Mouse (Mus musculus): ENCODE data around the gene Mpdu1. TPM values are rescaled to one million over a fixed set of nuclear protein-coding genes. Genes with fewer than 3 reads are reported as not detected.
"Not testable (repeated sequence)": the region's sequence is repeated elsewhere in the genome, so short reads cannot be mapped to it uniquely, and the experiment has no call there.

Mpdu1 gene
- polyA plus RNA-seq, 1 experiment from 2014 or later, result 26.8 TPM

- no peak overlapping the region for H3K4me2 ChIP-seq (ENCODE audit: low read depth)
- WGBS, result 94% methylated on average over 5 of the region's 5 CpGs
- no peaks in the 10 kb centered on the region for H3K27me3 ChIP-seq (ENCODE audit: control insufficient read depth, insufficient read depth, low read length)
- H3K4me1 ChIP-seq (ENCODE audit: control insufficient read depth, insufficient read depth, low read length), result no peaks in the 10 kb centered on the region
- no peak overlapping the region for H3K4me3 ChIP-seq (ENCODE audit: low read depth, low read length)
- DNase-seq (ENCODE audit: low spot score), result no peak
- no peaks in the 10 kb centered on the region for H3K9me3 ChIP-seq (ENCODE audit: control insufficient read depth, low read length)
- peaks cover 43% of the 10 kb centered on the region for H3K36me3 ChIP-seq (ENCODE audit: control insufficient read depth, insufficient read depth, low read length)
- no peak for ATAC-seq (ENCODE audit: insufficient read depth, low FRiP score, low TSS enrichment)
- H3K27ac ChIP-seq (ENCODE audit: low read depth, low read length), result no peak overlapping the region
- H3K9ac ChIP-seq (ENCODE audit: low read length), result no peak overlapping the region
These were observed 16.6 kb downstream of the Mpdu1 start for GRCm38 (mm10) chr11:69645860-69646259.

DNA sequence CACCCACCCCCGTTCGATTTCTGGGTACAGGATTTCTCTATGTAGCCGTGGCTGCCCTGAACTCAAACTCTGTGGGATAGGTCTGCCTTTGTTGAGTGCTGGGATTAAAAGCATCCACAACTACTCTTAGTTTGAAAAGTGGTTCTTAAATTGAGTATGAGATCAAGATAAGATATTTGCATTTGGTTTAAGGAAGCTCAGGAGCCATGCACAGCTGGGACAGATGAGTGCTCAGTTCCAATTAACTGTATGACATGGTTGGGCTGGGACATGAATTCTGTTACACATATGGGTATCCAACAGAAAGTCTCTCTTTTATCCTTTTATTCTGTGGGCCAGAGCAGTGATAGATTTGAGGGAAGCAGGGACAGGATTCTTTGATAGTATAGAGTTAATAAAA, 27.0 kb downstream of the Mpdu1 start:
- Histone ChIP-seq H3K9ac (ENCODE audit: low read length) (no peak overlapping the region), H3K27me3 (ENCODE audit: control insufficient read depth, insufficient read depth, low read length) (no peaks in the 10 kb centered on the region), H3K27ac (ENCODE audit: low read depth, low read length) (no peak overlapping the region), H3K4me1 (ENCODE audit: control insufficient read depth, insufficient read depth, low read length) (peaks cover 17% of the 10 kb centered on the region), H3K4me2 (ENCODE audit: low read depth) (no peak overlapping the region), H3K4me3 (ENCODE audit: low read depth, low read length) (no peak overlapping the region), H3K36me3 (ENCODE audit: control insufficient read depth, insufficient read depth, low read length) (no peaks in the 10 kb centered on the region; the same call in 1 of the 2 replicates), H3K9me3 (ENCODE audit: control insufficient read depth, low read length) (no peaks in the 10 kb centered on the region)
- WGBS, result 95% methylated on average over 3 of the region's 3 CpGs
- ATAC-seq (ENCODE audit: insufficient read depth, low FRiP score, low TSS enrichment) (no peak), DNase-seq (ENCODE audit: low spot score) (no peak)

DNA sequence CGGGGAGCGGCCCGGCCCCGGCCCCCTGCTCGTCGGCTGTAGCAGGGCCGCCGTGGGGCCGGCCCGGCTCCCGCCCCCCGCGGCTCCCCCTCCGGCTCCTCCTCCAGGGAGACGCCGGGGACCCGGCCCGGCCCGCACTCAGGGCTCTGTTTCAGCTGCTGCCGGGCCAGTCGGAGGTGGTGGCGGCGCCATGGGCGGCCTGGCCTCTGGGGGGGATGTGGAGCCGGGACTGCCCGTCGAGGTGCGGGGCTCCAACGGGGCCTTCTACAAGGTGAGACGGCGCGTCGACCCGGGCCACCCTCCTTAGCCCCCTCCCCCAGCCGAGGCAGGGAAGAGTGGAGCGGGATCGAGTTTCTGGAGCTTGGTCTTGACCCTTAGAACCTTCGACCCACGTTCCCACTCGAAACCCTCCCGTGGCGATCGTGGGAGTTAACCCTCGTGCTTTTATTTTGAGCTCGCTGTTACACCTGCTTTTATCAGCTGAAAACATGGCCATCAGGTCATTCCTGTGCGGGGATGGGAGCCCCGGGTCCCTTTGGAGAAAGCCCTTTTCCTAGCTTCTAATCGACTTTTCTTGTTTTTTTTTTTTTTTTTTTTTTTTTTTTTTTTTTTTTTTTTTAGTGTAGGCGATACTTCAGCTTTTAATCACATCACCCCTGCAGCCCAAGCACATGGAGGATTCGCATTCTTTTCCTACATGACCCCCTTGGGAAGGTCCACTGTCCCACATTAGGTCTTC, 29.1 kb downstream of the Mpdu1 start:
- Histone ChIP-seq H3K9me3 (ENCODE audit: control insufficient read depth, low read length) (no peaks in the 10 kb centered on the region), H3K27me3 (ENCODE audit: control insufficient read depth, insufficient read depth, low read length) (no peaks in the 10 kb centered on the region), H3K4me2 (ENCODE audit: low read depth) (peak overlapping the region; percentile 74), H3K4me1 (ENCODE audit: control insufficient read depth, insufficient read depth, low read length) (peaks cover 17% of the 10 kb centered on the region), H3K4me3 (ENCODE audit: low read depth, low read length) (peak overlapping the region; percentile 99), H3K9ac (ENCODE audit: low read length) (peak overlapping the region; percentile 96), H3K36me3 (ENCODE audit: control insufficient read depth, insufficient read depth, low read length) (no peaks in the 10 kb centered on the region; the same call in 1 of the 2 replicates), H3K27ac (ENCODE audit: low read depth, low read length) (peak overlapping the region; percentile 96)
- WGBS, result under 1% methylated on average over 44 of the region's 50 CpGs
- DNase-seq (ENCODE audit: low spot score), result no peak
- ATAC-seq (ENCODE audit: insufficient read depth, low FRiP score, low TSS enrichment), result peak; percentile 56

DNA sequence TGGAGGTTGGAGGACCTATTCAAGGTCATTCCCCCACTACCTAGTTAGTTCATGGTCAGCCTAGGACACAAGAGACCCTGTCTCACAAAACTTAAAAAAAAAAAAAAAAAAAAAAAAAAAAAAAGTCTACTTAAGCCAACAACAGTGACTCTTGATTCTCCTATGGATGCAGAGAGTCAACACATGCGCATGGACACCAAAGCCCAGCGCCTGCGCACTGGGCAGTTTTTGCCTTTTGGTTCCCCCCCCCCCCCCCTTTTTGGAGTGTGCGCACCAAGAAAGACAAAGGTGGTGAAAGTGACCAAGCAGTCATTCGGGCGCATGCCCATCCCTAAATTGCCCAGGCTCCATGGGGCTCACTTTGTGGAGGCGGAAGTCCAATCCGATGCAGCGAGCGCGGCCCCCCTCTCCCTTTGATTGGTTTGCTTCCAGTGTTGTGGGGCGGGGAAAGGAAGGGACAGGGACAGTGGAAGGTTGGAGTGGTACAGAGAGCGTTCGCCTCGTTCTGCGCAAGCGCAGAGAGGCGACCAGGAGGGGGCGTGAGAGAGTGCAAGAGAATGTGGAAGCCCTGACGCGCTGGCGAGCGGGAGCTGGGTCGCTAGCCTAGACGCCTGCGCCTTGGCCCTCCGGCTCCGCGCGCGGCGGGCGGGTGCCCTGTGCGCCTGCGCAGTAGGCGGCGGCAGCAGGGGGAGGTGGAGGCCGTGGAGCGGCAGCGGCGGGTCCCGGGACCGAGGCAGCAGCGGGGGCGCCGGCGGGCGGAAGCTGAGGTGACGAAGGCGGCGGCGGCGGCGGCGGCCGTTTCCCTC, 30.0 kb downstream of the Mpdu1 start, which contains the start of gene Fxr2:
Gene Fxr2 (plus strand): TSS at position 707 of the 806 bp plus-strand sequence.
- DNase-seq (ENCODE audit: low spot score), result peak; percentile 100

GRCm38 (mm10) chr11:69629802-69630201, 32.6 kb downstream of the Mpdu1 start:
- H3K27ac ChIP-seq (ENCODE audit: low read depth, low read length), result no peak overlapping the region

More for the DNA sequence above, 30.0 kb downstream of the Mpdu1 start, which contains the start of gene Fxr2:
- ATAC-seq (ENCODE audit: insufficient read depth, low FRiP score, low TSS enrichment), result peak; percentile 99
- WGBS, result 0% methylated on average over 35 of the region's 56 CpGs
- no peaks in the 10 kb centered on the region for H3K9me3 ChIP-seq (ENCODE audit: control insufficient read depth, low read length)
- H3K27me3 ChIP-seq (ENCODE audit: control insufficient read depth, insufficient read depth, low read length), result no peaks in the 10 kb centered on the region
- H3K4me1 ChIP-seq (ENCODE audit: control insufficient read depth, insufficient read depth, low read length), result peaks cover 17% of the 10 kb centered on the region
- peak within 1 kb of the TSS; percentile 96 for H3K9ac ChIP-seq (ENCODE audit: low read length)
- H3K27ac ChIP-seq (ENCODE audit: low read depth, low read length), result peak within 1 kb of the TSS; percentile 96
- H3K4me3 ChIP-seq (ENCODE audit: low read depth, low read length), result peak within 1 kb of the TSS; percentile 99
- no peaks in the 10 kb centered on the region; the same call in 1 of the 2 replicates for H3K36me3 ChIP-seq (ENCODE audit: control insufficient read depth, insufficient read depth, low read length)
- peak within 1 kb of the TSS; percentile 74 for H3K4me2 ChIP-seq (ENCODE audit: low read depth)

DNA sequence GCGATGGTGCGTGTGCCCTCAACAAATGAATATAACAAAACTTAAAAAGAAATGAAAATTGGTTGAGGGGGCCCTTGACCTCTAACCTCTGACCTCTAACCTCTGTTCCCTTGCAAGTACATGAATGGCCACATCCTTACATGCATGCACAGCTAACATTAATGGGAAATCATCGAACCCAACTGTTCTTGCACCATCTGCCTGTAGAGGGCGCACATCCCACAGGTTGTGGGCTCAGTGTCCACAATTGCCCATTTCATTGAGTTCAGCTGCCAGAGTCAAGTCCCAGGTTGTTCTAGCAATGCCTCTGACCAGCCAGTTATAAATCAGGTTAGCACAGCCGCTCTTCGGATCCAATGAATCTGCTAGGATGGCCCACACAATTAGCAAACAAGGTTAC, 34.2 kb downstream of the Mpdu1 start:
- DNase-seq (ENCODE audit: low spot score) (peak; percentile 81), ATAC-seq (ENCODE audit: insufficient read depth, low FRiP score, low TSS enrichment) (no peak)
- no peak overlapping the region for H3K9ac ChIP-seq (ENCODE audit: low read length)
- no peak overlapping the region for H3K4me2 ChIP-seq (ENCODE audit: low read depth)
- no peak overlapping the region for H3K27ac ChIP-seq (ENCODE audit: low read depth, low read length)
- no peaks in the 10 kb centered on the region for H3K27me3 ChIP-seq (ENCODE audit: control insufficient read depth, insufficient read depth, low read length)
- no peaks in the 10 kb centered on the region for H3K36me3 ChIP-seq (ENCODE audit: control insufficient read depth, insufficient read depth, low read length)
- no peak overlapping the region for H3K4me3 ChIP-seq (ENCODE audit: low read depth, low read length)
- 37% methylated on average over 6 of the region's 6 CpGs for WGBS
- H3K9me3 ChIP-seq (ENCODE audit: control insufficient read depth, low read length), result no peaks in the 10 kb centered on the region
- no peaks in the 10 kb centered on the region for H3K4me1 ChIP-seq (ENCODE audit: control insufficient read depth, insufficient read depth, low read length)

More at GRCm38 (mm10) chr11:69629802-69630201, 32.6 kb downstream of the Mpdu1 start:
- Histone ChIP-seq H3K4me2 (ENCODE audit: low read depth) (no peak overlapping the region), H3K27me3 (ENCODE audit: control insufficient read depth, insufficient read depth, low read length) (no peaks in the 10 kb centered on the region), H3K4me1 (ENCODE audit: control insufficient read depth, insufficient read depth, low read length) (peaks cover 9% of the 10 kb centered on the region), H3K9me3 (ENCODE audit: control insufficient read depth, low read length) (no peaks in the 10 kb centered on the region), H3K4me3 (ENCODE audit: low read depth, low read length) (no peak overlapping the region), H3K36me3 (ENCODE audit: control insufficient read depth, insufficient read depth, low read length) (no peaks in the 10 kb centered on the region), H3K9ac (ENCODE audit: low read length) (no peak overlapping the region)
- 64% methylated on average over 1 of the region's 1 CpGs for WGBS
- no peak for ATAC-seq (ENCODE audit: insufficient read depth, low FRiP score, low TSS enrichment)
- no peak for DNase-seq (ENCODE audit: low spot score)

GRCm38 (mm10) chr11:69624339-69624738, 38.1 kb downstream of the Mpdu1 start:
- H3K36me3 ChIP-seq (ENCODE audit: control insufficient read depth, insufficient read depth, low read length); H3K9ac ChIP-seq (ENCODE audit: low read length); DNase-seq (ENCODE audit: low spot score); H3K9me3 ChIP-seq (ENCODE audit: control insufficient read depth, low read length); H3K4me3 ChIP-seq (ENCODE audit: low read depth, low read length); H3K4me1 ChIP-seq (ENCODE audit: control insufficient read depth, insufficient read depth, low read length); H3K4me2 ChIP-seq (ENCODE audit: low read depth); H3K27me3 ChIP-seq (ENCODE audit: control insufficient read depth, insufficient read depth, low read length); H3K27ac ChIP-seq (ENCODE audit: low read depth, low read length); ATAC-seq (ENCODE audit: insufficient read depth, low FRiP score, low TSS enrichment): not testable (repeated sequence)
- 86% methylated on average over 2 of the region's 2 CpGs for WGBS

DNA sequence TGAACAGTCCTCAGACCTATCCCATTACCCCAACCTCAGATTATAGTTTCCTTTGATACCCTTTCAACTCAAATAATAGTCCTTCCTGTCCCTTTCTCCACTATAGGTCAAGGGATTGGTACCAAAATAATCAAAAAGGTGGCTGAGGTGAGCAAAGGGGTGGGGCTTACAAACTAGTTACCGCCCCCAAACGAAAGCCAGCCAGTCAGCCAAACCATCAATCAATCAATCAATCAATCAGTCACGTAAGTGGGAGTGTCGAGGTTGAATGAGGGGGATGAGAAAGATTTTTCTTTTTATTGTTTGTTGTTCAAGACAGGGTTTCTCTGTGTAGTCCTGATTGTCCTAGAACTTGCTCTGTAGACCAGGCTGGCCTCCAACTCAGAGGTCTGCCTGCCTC, 39.4 kb downstream of the Mpdu1 start:
- no peaks in the 10 kb centered on the region for H3K27me3 ChIP-seq (ENCODE audit: control insufficient read depth, insufficient read depth, low read length)
- H3K4me3 ChIP-seq (ENCODE audit: low read depth, low read length), result 0 out of 2 replicates have a peak overlapping the region, but pooled peaks have one; percentile 40
- H3K27ac ChIP-seq (ENCODE audit: low read depth, low read length), result no peak overlapping the region
- peaks cover 8% of the 10 kb centered on the region for H3K4me1 ChIP-seq (ENCODE audit: control insufficient read depth, insufficient read depth, low read length)
- ATAC-seq (ENCODE audit: insufficient read depth, low FRiP score, low TSS enrichment), result no peak
- no peak overlapping the region; the same call in 1 of the 2 replicates for H3K9ac ChIP-seq (ENCODE audit: low read length)
- WGBS, result 64% methylated on average over 4 of the region's 4 CpGs
- no peak for DNase-seq (ENCODE audit: low spot score)
- peak overlapping the region; percentile 69; the same call in 1 of the 2 replicates for H3K4me2 ChIP-seq (ENCODE audit: low read depth)
- no peaks in the 10 kb centered on the region; the same call in 1 of the 2 replicates for H3K36me3 ChIP-seq (ENCODE audit: control insufficient read depth, insufficient read depth, low read length)
- no peaks in the 10 kb centered on the region for H3K9me3 ChIP-seq (ENCODE audit: control insufficient read depth, low read length)

Data from neural tube, embryonic 11.5 days (tissue).